Mouse (Mus musculus) adrenal gland, postnatal 4 days (tissue): ENCODE measurements around the gene Ier2. TPM values are rescaled to one million over a fixed set of nuclear protein-coding genes. Genes with fewer than 3 reads are reported as not detected.
A peak's percentile ranks its signal among the peaks of the same experiment; 100 is the strongest.

Experiments
- DNase-seq, 2 experiments: peaks; one replicate each; pipeline ENCODE4 v3.0.0; 2021 to 2022; ENCODE audit warnings: low spot score in 2 of 2, mixed read lengths in 2 of 2
- long read RNA-seq, 2 experiments: library from polyadenylated mRNA; stranded (forward); transcript quantifications; one replicate each; pipeline ENCODE4 v2.0.0; 2021
- total RNA-seq, 2 experiments: library from RNA; stranded (reverse); gene quantifications; 2 replicates each; pipeline ENCODE4 v1.2.3; 2021

Gene Ier2
- total RNA-seq: 10 to 100 TPM; 35.1 to 35.3 TPM
- long read RNA-seq, experiment 1, transcript Ier2-201 (1 exons, 1,522 nt): major isoform, 89 of 89 reads
- long read RNA-seq, experiment 1, partial matches to known transcripts: 0 of 89 reads
- long read RNA-seq, experiment 1, other reads (novel, unspliced or antisense): 0 of 89 reads
- long read RNA-seq, experiment 2, transcript Ier2-201 (1 exons, 1,522 nt): major isoform, 117 of 117 reads
- long read RNA-seq, experiment 2, partial matches to known transcripts: 0 of 117 reads
- long read RNA-seq, experiment 2, other reads (novel, unspliced or antisense): 0 of 117 reads

DNA sequence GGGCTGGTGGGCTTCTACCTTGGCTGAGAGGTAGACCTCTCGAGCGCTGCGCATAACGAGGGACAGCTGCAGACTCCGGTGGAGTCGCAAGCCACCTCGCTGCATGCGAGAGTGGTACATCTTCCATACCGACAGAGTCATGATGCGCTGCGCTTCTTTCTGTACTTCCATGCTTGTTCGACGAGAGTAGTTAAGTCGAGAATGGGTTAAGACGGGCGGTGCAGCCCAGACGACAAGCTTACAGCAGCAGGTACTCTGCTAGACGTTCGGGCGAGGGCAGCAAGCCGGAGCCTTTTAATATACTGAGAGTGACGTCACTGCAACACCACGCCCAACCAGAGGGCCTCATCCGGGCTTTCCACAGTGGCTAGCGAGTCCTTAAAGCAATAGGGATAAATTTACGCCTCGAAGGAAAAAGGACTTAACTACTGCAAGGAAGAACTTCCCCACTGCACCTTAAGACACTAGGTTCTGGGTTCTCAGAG is at the start of gene Ier2:
TSS of gene Ier2 (minus strand) at position 272 of the 485 bp plus-strand sequence.
- DNase-seq: peak; percentile 86 to 89

DNA sequence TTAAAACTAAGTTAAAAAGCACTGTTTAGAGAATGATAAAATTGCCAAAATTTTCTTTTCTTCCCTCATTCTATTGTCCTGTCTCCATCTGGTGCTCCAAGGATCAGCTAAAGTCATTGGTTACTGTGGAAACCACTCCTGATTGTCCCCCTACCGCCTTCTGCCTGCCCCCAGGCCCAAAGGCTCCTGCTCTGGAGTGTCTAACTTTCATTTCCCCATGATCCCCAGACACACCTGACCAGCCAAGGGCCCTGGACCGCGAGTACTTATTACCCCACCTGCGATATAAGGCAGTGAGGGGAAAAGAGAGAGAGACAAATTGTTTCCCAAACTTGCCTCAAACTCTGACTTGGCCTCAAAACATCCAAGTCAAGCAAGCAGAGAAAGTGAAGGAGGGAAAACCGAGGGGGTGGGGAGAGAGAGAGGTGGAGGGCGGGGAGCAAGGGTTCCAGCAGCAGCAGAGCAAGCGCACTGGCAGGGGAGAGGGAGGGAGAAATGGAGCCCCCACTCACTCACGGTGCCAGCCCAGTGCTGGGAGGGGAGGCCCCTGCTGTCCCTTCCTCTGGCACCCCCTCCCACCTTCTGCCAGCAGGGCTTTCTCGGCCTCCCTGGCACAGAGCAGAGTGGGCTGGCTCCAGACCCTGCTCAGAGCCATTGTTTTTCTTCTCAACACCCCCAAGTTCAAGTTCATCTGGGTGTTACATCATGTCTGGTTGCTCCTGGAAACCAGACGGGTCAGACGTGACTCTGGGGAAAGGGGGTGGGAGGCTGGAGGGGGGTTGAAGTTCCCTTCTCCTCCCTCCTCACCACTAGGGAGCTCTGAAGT is 49.5 kb upstream of the Ier2 start:
- no peak for DNase-seq

DNA sequence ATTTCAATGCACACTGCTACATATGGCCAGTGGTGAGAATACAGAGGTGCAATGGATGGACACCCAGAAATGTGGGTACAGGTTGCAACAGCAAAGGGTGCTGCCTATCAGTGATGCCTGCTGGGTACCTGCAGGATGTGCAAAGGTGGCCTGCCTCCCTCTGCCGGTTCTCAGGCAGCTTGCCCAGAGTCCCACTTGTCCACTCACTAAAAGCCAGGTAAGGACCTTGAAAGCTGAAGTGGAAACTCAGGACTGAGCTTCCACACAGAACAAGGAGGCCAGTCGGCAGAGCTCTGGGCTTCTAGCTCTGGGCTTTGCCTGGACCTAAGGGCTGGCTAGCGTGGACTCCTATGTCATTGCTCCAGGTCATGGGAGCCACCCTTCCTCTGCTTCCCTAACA is 48.7 kb upstream of the Ier2 start:
- DNase-seq: no peak

DNA sequence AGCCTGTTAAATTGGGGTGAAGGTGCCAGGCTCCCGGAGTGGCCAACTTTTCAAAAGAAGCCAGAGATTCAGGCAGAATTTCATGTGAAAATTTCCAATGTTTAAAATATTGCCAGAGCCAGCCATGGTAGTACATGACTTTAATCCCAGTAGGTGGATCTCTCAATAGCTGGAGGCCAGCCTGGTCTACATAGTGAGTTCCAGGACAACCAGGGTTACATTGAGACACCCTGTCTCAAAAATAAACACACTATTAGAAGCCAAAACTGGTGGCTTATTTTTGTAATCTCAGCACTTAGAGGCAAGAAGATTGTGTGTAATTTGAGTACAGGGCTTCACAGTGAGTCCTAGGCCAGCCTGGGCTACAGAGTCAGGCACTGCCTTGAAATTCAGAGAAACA is 47.3 kb upstream of the Ier2 start:
- no peak for DNase-seq

DNA sequence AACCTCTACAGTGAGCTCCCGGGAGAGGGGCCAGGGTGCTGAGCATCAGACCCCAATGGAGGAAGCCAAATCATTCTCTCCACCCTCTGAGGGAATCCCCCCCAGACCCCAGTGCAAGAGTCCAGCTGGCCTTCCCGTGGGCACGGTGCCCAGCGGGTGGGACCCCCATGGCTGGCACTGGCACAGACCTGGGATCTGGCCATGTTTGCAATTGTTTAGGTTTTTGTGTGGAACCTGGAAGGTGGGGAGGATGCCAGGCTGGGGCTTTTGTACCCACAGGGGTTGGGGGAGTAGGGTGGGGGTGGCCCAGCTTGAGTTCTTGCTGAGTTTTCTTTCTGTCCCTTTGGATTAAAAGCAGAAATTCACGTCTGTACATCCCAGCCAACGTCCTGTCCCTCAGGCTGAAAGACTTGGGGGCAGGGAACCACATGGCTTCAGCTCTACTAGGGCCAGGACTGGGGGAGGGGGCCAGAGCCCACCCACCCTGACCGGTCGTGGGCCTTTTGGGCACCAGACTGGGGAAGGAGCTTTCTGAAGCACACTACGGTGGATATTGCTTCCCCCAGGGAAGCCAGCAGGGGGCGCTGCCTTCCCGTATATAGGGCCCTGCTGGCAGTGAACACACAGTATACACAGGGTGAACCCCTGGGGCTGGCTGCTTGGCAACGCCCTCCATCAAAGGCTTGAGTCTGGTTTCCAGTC is 46.3 kb upstream of the Ier2 start:
- DNase-seq: peak in 1 of 2 experiments; percentile 74

DNA sequence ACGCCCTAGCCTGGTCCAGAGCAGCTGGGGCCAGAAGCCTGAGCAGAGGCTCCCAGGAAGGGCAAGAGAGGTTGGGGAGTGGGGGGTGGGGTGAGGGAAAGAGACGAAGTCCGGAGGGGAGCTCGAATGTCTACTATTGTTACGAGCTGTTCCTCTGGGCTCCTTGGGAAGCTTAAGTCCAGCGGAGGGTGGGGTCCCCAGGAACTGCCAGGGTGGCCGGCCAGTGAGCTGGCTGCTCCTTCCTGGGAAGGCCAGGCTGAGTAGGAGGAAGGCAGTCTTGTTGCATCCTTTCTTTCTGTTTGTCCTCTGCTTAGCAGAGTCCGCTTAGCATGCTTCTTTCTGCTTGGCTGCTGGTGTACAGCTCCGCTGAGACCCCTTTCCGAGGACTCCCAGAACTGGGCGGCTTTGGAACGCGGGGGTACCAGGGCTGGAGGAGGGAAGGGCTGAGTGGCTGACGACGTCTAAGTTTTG is 45.5 kb upstream of the Ier2 start:
- DNase-seq: no peak

DNA sequence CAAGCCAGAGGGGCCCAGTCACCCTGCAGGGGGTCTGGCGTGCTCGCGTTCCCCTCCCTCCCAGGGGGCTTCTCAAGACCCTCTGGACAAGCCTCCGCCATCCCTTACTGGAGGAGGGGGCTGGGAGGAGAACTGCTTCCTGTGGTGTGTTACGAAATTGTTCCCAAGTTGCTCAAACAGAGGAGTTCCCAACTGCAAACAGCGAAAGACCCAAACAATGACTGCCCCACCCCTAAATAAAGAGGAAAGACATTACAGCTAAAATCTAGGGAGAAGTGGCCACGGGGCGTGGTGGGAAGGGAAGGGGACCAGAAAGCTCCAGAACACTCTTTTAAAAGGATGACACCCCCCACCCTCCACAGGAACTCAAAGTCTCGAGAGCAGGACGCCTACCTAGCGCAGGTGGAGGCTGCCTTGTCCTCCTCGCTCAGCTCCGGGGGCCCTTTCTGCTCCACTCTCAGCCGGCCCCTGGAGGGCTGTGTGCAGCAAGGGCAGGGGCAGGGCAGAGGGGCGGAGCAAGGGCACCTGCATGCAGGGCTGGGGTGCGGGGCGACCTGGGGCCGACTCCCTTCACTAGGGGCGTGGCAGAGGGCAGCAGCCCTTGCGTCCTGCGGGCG is 44.7 kb upstream of the Ier2 start:
- DNase-seq: no peak

DNA sequence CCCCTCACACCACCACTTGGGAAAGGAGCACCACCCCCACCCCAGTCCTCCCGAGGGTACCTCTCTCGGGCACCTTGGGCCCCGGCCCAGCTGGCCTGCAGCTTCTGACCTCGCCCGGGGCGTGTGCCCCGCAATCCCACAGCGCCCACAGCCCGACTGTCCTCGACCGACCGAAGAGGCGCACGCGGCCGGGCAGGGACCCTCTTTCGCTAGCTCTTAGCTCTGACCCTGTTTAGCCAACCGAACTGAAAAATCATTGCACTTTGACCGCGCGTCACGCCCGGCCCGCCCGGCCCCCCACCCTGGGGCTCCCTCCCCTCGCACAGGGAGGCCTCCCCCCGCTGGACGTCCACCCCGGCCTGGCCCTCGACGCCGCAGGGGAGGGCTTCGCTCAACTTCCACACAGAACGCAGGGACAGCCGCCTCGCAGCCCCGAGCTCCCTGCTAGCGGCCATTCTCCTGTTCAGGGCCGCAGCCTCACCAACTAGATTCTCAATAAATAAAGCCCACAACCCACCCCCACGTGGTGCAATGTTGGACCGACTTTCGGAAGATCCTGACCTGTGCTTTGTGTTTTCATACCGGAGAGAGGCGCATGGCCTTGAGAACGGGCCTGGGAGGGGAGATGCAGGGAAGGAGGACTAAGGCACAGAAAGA is 44.1 kb upstream of the Ier2 start:
- DNase-seq: no peak

DNA sequence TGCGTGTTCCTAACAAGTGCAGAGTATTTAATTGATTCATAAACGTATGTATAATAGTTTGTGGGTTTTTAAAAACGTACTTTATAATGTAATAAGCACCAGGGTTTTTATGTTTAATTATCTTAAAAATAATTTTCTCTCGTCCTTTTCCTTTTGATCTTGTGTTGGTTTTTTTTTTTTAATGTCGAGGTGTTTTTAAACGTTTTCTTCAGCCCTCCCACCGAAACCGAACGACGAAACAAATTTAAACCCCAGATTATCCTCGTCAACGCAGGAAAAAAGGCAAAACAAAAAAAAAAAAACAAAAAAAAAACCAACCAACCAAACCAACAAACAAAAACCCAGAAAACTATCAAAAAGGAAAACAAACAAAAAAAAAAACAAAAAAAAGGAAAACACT is 43.3 kb upstream of the Ier2 start:
- DNase-seq: no peak

DNA sequence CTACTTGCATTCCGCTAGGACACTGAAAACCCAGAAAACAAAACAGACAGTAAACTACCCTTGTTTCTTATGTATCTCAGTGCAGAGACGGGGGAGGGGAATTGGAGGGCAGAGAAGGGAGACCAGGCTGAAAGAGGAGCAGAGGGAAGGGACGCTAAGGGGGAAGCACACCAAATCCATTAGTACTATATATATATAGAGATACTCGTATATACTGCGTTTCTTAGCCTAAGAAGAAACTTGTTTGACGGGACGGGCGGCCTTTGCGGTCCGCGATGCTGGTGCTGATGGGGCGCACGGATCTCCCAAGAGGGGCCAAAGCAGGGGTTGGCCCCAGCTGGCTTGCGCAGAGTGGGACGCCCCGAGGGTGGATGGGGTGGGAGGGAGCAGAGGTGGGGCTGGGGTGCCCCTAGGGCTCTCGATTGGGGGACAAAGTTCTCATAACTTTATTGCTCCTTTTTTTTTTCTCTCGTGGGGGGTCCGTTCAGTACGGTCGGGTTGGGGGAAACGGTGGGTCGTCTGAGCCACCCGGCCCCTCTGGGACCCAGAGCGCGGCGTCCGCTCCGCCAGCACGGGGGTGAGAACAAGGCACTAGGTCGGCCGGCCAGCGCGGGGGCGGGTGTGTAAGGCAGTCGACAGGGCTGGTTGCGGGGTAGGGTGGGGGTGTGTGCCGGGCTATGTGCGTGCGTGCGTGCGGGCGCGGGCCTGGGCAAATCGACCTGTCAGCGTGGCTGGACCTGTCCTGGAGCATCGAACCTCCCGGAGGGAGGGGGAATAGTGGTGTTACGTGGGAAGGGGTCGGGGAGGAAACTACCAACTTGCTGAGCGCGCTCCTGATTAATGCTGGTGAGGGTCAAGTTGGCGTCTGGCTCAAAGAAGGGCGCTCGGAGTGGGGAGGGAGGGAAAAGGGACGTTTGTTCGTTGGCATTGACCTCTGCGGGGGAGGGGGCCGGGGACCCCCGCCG is 42.5 kb upstream of the Ier2 start:
- no peak for DNase-seq

DNA sequence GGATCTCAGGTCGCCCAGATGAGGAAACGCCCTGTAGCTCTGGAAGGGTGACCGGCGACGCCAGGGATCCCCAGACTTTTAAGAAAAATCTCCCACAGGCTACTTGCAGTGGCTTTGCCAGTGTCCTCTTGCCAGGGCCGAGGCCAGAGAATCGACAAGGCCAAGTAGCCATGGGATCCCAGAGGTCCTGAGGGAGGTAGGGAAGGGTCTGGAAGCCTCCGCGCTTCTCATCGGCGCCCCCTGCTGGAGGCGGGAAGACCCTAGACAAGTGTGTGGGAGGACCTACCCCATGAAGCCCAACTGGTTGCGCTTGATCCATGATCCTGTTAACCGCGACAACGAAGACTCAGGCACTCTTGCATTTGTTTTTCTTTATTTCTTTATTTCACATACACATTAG is 41.7 kb upstream of the Ier2 start:
- peak in 1 of 2 experiments; percentile 58 for DNase-seq

DNA sequence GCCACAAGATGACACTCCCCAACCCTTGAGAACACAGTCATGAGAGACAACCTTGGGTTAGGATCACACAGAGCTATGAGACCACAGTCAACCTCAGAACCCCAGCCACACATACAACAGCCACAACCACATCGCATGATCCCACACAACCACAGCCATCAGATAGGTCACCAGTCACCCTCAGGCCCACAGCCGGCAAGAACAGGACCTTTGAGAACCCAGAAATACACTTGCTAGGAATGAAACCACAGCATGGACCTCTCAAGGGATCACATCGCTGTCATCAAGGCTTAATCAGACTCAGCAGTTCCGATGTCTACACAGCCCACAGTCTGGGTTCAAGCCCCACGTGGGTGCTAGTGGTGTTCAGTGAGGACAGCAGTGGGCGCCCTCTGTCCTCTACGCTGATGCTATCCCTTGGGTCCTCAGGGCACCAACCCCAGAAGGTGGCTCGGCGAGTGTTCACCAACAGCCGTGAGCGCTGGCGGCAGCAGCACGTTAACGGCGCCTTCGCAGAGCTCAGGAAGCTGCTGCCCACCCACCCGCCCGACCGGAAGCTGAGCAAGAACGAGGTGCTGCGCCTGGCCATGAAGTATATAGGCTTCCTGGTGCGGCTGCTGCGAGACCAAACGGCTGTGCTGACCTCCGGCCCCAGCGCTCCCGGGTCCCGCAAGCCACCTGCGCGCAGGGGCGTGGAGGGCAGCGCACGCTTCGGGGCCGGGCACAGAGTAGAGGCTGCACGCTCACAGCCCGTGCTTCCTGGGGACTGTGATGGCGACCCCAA is 41.0 kb upstream of the Ier2 start:
- DNase-seq: no peak

DNA sequence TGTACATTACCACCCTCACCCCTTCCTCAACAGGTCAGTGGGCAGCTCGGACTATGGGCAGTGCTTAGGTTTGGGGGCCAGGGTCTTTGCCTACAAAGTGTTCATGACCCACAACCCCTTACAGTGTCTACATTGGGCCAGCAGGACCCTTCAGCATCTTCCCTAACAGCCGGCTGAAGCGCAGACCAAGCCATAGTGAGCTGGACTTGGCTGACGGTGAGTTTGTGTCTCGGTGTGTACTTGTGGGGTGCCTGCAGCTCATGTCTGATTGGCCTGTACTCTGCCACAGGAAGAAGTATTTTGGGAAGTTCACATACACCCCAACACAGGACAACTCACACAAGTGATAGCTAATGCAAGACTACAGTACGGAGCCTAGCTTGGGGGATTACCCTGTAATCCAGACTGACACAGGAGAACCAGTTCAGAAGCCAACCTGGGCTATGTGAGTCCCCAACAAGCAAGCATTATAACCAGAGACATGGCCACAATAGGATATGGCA is 40.4 kb upstream of the Ier2 start:
- no peak for DNase-seq

DNA sequence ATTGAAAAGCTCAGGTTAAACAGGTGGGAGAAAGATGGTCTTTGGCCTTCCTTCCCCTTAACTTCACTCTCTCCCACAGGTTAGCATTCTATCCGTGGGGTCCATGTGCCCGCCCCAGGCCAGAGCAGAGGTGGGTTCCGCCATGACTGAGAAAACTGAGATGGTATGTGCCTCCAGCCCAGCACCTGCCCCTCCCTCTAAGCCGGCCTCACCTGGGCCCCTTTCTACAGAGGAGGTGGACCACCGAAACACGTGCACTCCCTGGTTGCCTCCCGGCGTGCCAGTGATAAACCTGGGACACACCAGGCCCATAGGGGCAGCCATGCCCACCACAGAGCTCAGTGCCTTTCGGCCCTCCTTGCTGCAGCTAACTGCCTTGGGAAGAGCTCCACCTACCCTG is 39.9 kb upstream of the Ier2 start:
- no peak for DNase-seq

DNA sequence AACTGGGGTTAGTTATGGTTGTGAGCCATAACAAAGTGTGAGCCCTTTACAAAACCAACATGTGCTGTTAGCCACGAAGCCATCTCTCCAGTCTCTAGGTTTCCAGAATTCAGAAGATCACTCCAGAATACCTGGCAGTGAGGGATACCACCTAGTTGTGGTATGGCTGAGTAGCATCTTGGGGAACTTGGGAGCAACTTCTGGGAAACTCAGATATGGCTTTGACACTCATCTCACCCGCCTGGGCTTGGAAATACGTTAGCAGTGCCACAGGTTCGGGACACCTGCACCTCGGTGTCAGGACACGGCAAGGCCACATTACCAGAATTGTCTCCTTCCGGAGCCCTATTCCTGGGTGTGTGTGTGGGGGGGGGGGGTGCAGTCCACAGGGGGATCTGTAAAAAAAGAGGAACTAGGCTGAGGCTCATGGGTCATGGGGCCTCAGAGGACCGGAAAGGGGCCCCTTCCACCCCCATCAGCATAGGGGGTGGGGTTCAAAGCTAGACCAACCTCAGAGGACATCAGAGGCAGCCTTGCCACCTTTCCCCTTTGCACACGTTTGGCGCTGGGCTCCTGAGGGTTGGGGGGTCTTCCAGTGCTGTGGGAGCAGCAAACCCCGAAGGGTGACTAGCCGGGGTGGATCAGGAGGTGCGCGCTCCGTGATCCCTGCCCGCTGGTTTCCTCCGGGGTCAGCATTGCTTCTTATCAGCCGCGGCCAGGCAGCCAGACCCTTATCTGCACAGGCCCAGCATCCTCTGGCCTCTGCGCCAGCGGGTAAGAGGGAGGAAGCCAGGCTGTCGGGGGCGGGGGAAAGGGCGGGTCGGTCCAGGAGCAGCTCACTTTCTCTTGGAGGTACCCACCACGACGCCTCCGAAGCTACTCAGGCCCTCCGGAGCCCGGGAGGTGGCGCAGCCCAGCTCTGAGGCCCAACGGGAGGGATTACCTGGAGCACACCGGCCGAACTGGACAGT is 38.6 kb upstream of the Ier2 start, which contains the start of gene Lyl1:
TSS of gene Lyl1 (plus strand) at position 517 of the 971 bp plus-strand sequence.
- no peak for DNase-seq

DNA sequence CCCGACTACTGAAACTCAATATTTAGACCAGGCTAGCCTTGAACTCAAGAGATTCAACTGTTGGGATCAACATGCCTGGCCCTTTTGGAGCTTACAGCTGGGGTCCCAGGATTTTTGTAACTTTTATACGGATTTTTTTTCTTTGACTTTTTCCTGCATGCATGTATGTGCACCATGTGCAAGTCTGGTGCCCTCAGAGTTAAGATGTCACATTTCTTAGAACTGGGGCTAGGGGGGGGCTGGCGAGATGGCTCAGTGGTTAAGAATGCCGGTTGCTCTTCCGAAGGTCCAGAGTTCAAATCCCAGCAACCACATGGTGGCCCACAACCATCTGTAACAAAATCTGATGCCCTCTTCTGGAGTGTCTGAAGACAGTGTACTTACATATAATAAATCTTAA is 37.9 kb upstream of the Ier2 start:
- no peak for DNase-seq

DNA sequence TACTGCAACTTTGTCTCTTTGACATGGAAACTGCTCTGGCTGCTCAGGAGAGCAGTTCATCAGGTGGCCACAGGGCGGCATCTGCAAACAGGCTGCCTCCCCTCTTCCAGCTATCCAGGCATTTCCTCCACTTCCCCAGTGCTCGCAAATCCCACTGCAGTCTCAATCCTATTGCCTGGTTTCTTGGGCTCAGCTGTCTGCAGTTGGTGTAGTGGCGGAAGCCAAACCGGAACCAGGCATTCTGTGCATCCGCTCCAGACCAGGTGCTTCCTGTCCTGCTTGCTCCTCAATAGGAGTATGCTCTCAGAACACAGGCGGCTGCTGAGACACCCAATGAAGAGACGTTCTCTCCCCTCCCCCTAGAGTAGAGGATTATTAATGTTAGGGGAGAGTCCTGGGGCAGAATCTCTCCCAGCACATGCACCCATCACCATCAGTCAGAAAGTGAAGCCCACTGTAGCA is 37.2 kb upstream of the Ier2 start:
- no peak for DNase-seq
